ENCODE assay signal across 13 mouse cellular contexts in genomic region chr12:36207800-36208148, GRCm38 (mm10). TPM values are rescaled to one million over a fixed set of nuclear protein-coding genes. Genes with fewer than 3 reads are reported as not detected.
DNase-seq lines count a peak whose midpoint lies in the region; ATAC-seq lines count a peak whose summit lies in the region.
"Had no signal": no experiment of that assay in that cellular context is flagged by ENCODE, and none has a peak within 500 bp of the region (broad histone marks: within the 10 kb centered on the region; RNA-seq: fewer than 3 reads in every experiment).

No protein-coding gene starts in this region.

- H3K36me3 ChIP-seq in heart, embryonic 15.5 days: no peaks in the 10 kb centered on the region
- no peaks in the 10 kb centered on the region for H3K36me3 ChIP-seq in hindbrain, embryonic 12.5 days
- H3K36me3 ChIP-seq in midbrain, embryonic 14.5 days (ENCODE audit: control insufficient read depth, insufficient read depth, low read length): no peaks in the 10 kb centered on the region

- ATAC-seq in heart, embryonic 15.5 days (replicated peaks; ENCODE audit: insufficient number of reproducible peaks, insufficient read depth, low FRiP score, low read depth): no peak
- ATAC-seq in hindbrain, embryonic 12.5 days (ENCODE audit: low FRiP score): no peak; the same call in 1 of the 2 replicates
- peak; percentile 59 for ATAC-seq in midbrain, embryonic 14.5 days (ENCODE audit: low FRiP score, low TSS enrichment)
- ATAC-seq in megakaryocyte progenitor cell, adult 5-6 weeks (replicated peaks; ENCODE audit: poor library complexity): no peak
- ATAC-seq: liver, postnatal 0 days had no signal

- peaks cover 8% of the 10 kb centered on the region; the same call in 1 of the 2 replicates for H3K4me1 ChIP-seq in heart, embryonic 15.5 days (replicated peaks)
- H3K4me1 ChIP-seq in hindbrain, embryonic 12.5 days: peaks cover 10% of the 10 kb centered on the region
- H3K4me1 ChIP-seq in midbrain, embryonic 14.5 days (ENCODE audit: control insufficient read depth, insufficient read depth, low read length): peaks cover 15% of the 10 kb centered on the region

- DNase-seq in heart, adult 18-20 months: no peak
- DNase-seq in Muller cell, postnatal 12 days (ENCODE audit: inconsistent ontology term): peak; percentile 21
- DNase-seq in midbrain, embryonic 14.5 days: peak; percentile 49
- no peak for DNase-seq in adrenal gland, adult 8-10 months
- no peak for DNase-seq in layer of hippocampus, postnatal 25 days (ENCODE audit: extremely low spot score in 1 of 2, low spot score in 1 of 2)

- WGBS in heart, embryonic 15.5 days: 71% methylated on average over 7 of the region's 7 CpGs
- 75% methylated on average over 7 of the region's 7 CpGs for whole genome bisulfite sequencing in hindbrain, embryonic 12.5 days
- 50% methylated on average over 7 of the region's 7 CpGs for WGBS in midbrain, embryonic 14.5 days

- H3K4me2 ChIP-seq in heart, embryonic 15.5 days: peak overlapping the region; percentile 46
- H3K4me2 ChIP-seq in hindbrain, embryonic 12.5 days (replicated peaks): peak overlapping the region; percentile 40
- H3K4me2 ChIP-seq in midbrain, embryonic 14.5 days (ENCODE audit: low read length): peak overlapping the region; percentile 47

- no peak overlapping the region for H3K9ac ChIP-seq in heart, embryonic 15.5 days
- H3K9ac ChIP-seq in hindbrain, embryonic 12.5 days: no peak overlapping the region
- H3K9ac ChIP-seq in midbrain, embryonic 14.5 days (replicated peaks; ENCODE audit: low read length): no peak overlapping the region
- H3K9ac ChIP-seq: liver, postnatal 0 days had no signal

- no peaks in the 10 kb centered on the region for H3K27me3 ChIP-seq in heart, embryonic 15.5 days
- no peaks in the 10 kb centered on the region for H3K27me3 ChIP-seq in hindbrain, embryonic 12.5 days
- no peaks in the 10 kb centered on the region for H3K27me3 ChIP-seq in midbrain, embryonic 14.5 days (ENCODE audit: control insufficient read depth, insufficient read depth, low read length)
- H3K27me3 ChIP-seq: CH12.LX had no signal

- no peak overlapping the region for H3K27ac ChIP-seq in heart, embryonic 15.5 days
- peak overlapping the region; percentile 70 for H3K27ac ChIP-seq in hindbrain, embryonic 12.5 days
- H3K27ac ChIP-seq in midbrain, embryonic 14.5 days (replicated peaks; ENCODE audit: low read depth, low read length): peak overlapping the region; percentile 53

- no peaks in the 10 kb centered on the region for H3K9me3 ChIP-seq in heart, embryonic 15.5 days (replicated peaks)
- no peaks in the 10 kb centered on the region for H3K9me3 ChIP-seq in hindbrain, embryonic 12.5 days (replicated peaks)
- H3K9me3 ChIP-seq in midbrain, embryonic 14.5 days (ENCODE audit: control insufficient read depth, low read length): no peaks in the 10 kb centered on the region

- 0 out of 2 replicates have a peak overlapping the region, but pooled peaks have one; percentile 18 for H3K4me3 ChIP-seq in heart, embryonic 15.5 days
- H3K4me3 ChIP-seq in hindbrain, embryonic 12.5 days: no peak overlapping the region
- H3K4me3 ChIP-seq in midbrain, embryonic 14.5 days (replicated peaks; ENCODE audit: low read depth, low read length): peak overlapping the region; percentile 14; the same call in 1 of the 2 replicates

RNA-seq across cellular contexts. Expression of gene Lrrc72, which starts 45.4 kb away (rescaled TPM):
- polyA plus RNA-seq in heart, embryonic 15.5 days (2015; fragmentation: Nextera tagmentation; extraction: Ambion mirVana): not detected in 2 replicates
- not detected for total RNA-seq in heart, adult 18-20 months (2021)
- polyA plus RNA-seq in hindbrain, embryonic 12.5 days (2016; fragmentation: Nextera tagmentation; extraction: Ambion mirVana): not detected in 2 replicates
- not detected in 2 replicates for polyA plus RNA-seq in midbrain, embryonic 14.5 days (2014; fragmentation: Nextera tagmentation; extraction: Ambion mirVana)
- total RNA-seq in adrenal gland, adult 8-10 months (2022): not detected
- total RNA-seq in layer of hippocampus, postnatal 25 days (2021): not detected
- total RNA-seq in megakaryocyte progenitor cell, adult 5-6 weeks (2015): not detected in 2 replicates
- total RNA-seq in megakaryocyte progenitor cell, adult 5-6 weeks (2017): not detected in 2 replicates
- total RNA-seq: CH12.LX; layer of hippocampus, adult 8-10 months had no signal
- polyA plus RNA-seq: cerebellum, adult 2 months; gonadal fat pad, adult 2 months; liver, postnatal 0 days had no signal

RNA-seq across cellular contexts. Expression of gene Bzw2, which starts 49.9 kb away (rescaled TPM):
- polyA plus RNA-seq in heart, embryonic 15.5 days (2015; fragmentation: Nextera tagmentation; extraction: Ambion mirVana): 186 and 205 TPM in 2 replicates
- total RNA-seq in heart, adult 18-20 months (2021): 100 to 1,000 TPM; 192 to 199 TPM
- 314 and 322 TPM in 2 replicates for polyA plus RNA-seq in hindbrain, embryonic 12.5 days (2016; fragmentation: Nextera tagmentation; extraction: Ambion mirVana)
- polyA plus RNA-seq in midbrain, embryonic 14.5 days (2014; fragmentation: Nextera tagmentation; extraction: Ambion mirVana): 436 and 484 TPM in 2 replicates
- total RNA-seq in adrenal gland, adult 8-10 months (2022): 10 to 100 TPM; 16.5 to 19.8 (median 18.2) TPM
- total RNA-seq in layer of hippocampus, postnatal 25 days (2021): 10 to 100 TPM; 60.1 to 75.7 TPM
- 150 and 156 TPM in 2 replicates for total RNA-seq in megakaryocyte progenitor cell, adult 5-6 weeks (2015)
- total RNA-seq in megakaryocyte progenitor cell, adult 5-6 weeks (2017): 111 and 131 TPM in 2 replicates

RNA-seq across cellular contexts. Expression of gene Ankmy2, which starts 50.9 kb away (rescaled TPM):
- 26.7 and 27.0 TPM in 2 replicates for polyA plus RNA-seq in heart, embryonic 15.5 days (2015; fragmentation: Nextera tagmentation; extraction: Ambion mirVana)
- total RNA-seq in heart, adult 18-20 months (2021): 10 to 100 TPM; 12.7 to 14.6 TPM
- polyA plus RNA-seq in hindbrain, embryonic 12.5 days (2016; fragmentation: Nextera tagmentation; extraction: Ambion mirVana): 34.5 and 38.4 TPM in 2 replicates
- 73.0 and 74.0 TPM in 2 replicates for polyA plus RNA-seq in midbrain, embryonic 14.5 days (2014; fragmentation: Nextera tagmentation; extraction: Ambion mirVana)
- total RNA-seq in adrenal gland, adult 8-10 months (2022): 10 to 100 TPM; 35.8 to 41.7 (median 38.3) TPM
- 10 to 100 TPM; 54.8 to 55.7 TPM for total RNA-seq in layer of hippocampus, postnatal 25 days (2021)
- total RNA-seq in megakaryocyte progenitor cell, adult 5-6 weeks (2015): 17.1 and 22.2 TPM in 2 replicates
- total RNA-seq in megakaryocyte progenitor cell, adult 5-6 weeks (2017): 22.7 and 23.3 TPM in 2 replicates

Comparison
In these comparisons a context has a peak if more than half of its experiments do, and no peak if none do; other contexts are left out.
1. DNase-seq: peak in Muller cell, postnatal 12 days (single experiment) and midbrain, embryonic 14.5 days (single experiment); none in heart, adult 18-20 months (0 of 2), adrenal gland, adult 8-10 months (single experiment) and layer of hippocampus, postnatal 25 days (0 of 2).
2. Peak in every context shown above with its lines, with median percentiles within 50 percentile points of each other: H3K4me2 ChIP-seq.